Mouse (Mus musculus) embryonic facial prominence, embryonic 15.5 days (tissue): ENCODE measurements around the gene Txnrd1. TPM values are rescaled to one million over a fixed set of nuclear protein-coding genes. Genes with fewer than 3 reads are reported as not detected.
A peak's percentile ranks its signal among the peaks of the same experiment; 100 is the strongest.

Experiments used
- ATAC-seq: fragments of 200-750 bp; cut with Nextera tagmentation; 2 replicates; pipeline ENCODE4 v1.8.0; 2017; ENCODE audit warnings: low read depth, moderate TSS enrichment; ENCODE audit not compliant: insufficient number of reproducible peaks, low FRiP score, low TSS enrichment
- H3K27ac ChIP-seq: fragments of 300-500 bp; sonication (generic); replicated peaks from 2 replicates; pipeline ENCODE4 v1.5.1; 2015; ENCODE audit warnings: mild to moderate bottlenecking, inconsistent platforms
- H3K27me3 ChIP-seq: fragments of 300-500 bp; sonication (generic); 2 replicates; pipeline ENCODE4 v1.6.1; 2015; ENCODE audit warnings: inconsistent platforms
- H3K36me3 ChIP-seq: fragments of 300-500 bp; sonication (generic); 2 replicates; pipeline ENCODE4 v1.6.1; 2015; ENCODE audit warnings: mild to moderate bottlenecking, inconsistent platforms
- H3K4me1 ChIP-seq: fragments of 300-500 bp; sonication (generic); 2 replicates; pipeline ENCODE4 v1.6.1; 2015; ENCODE audit warnings: inconsistent platforms
- H3K4me2 ChIP-seq: fragments of 300-500 bp; sonication (generic); replicated peaks from 2 replicates; pipeline ENCODE4 v1.6.1; 2015; ENCODE audit warnings: mild to moderate bottlenecking, inconsistent platforms
- H3K4me3 ChIP-seq: fragments of 300-500 bp; sonication (generic); replicated peaks from 2 replicates; pipeline ENCODE4 v1.5.1; 2015; ENCODE audit warnings: mild to moderate bottlenecking, inconsistent platforms
- H3K9ac ChIP-seq: fragments of 300-500 bp; sonication (generic); 2 replicates; pipeline ENCODE4 v1.6.1; 2015; ENCODE audit warnings: inconsistent platforms
- H3K9me3 ChIP-seq: fragments of 300-500 bp; sonication (generic); replicated peaks from 2 replicates; pipeline ENCODE4 v1.6.1; 2016; ENCODE audit warnings: inconsistent platforms
- WGBS: fragments of 180-500 bp; shearing (Covaris S2); methylation state at CpG from one replicate; pipeline ENCODE4 v1.1.7; 2015; 5-methylcytosine and 5-hydroxymethylcytosine counted together
- polyA plus RNA-seq: library from polyadenylated mRNA; unstranded; fragments of >200 nt; fragmentation: Nextera tagmentation; extraction: Ambion mirVana; gene quantifications from 2 replicates; pipeline ENCODE4 v1.2.1, GENCODE M21; 2015

Txnrd1 gene
- polyA plus RNA-seq, 1 experiment from 2014 or later, result 78.9 TPM

- WGBS, result 24% methylated on average over 16 of the region's 16 CpGs
- Histone ChIP-seq H3K27me3 (no peaks in the 10 kb centered on the region), H3K36me3 (no peaks in the 10 kb centered on the region), H3K9ac (no peak overlapping the region), H3K4me2 (no peak overlapping the region), H3K4me3 (no peak overlapping the region), H3K9me3 (no peaks in the 10 kb centered on the region), H3K4me1 (peaks cover 7% of the 10 kb centered on the region; the same call in 1 of the 2 replicates), H3K27ac (no peak overlapping the region)
- ATAC-seq, result no peak
Observed at GRCm38 (mm10) chr10:82849686-82850353, 16.1 kb downstream of the Txnrd1 start.

GRCm38 (mm10) chr10:82850354-82850752, 16.6 kb downstream of the Txnrd1 start:
- H3K9me3 ChIP-seq, result no peaks in the 10 kb centered on the region
- H3K4me2 ChIP-seq, result no peak overlapping the region
- 75% methylated on average over 5 of the region's 5 CpGs for WGBS
- no peaks in the 10 kb centered on the region for H3K27me3 ChIP-seq
- H3K9ac ChIP-seq, result no peak overlapping the region
- peaks cover 7% of the 10 kb centered on the region; the same call in 1 of the 2 replicates for H3K4me1 ChIP-seq
- no peaks in the 10 kb centered on the region for H3K36me3 ChIP-seq
- no peak overlapping the region for H3K27ac ChIP-seq
- H3K4me3 ChIP-seq, result no peak overlapping the region
- no peak for ATAC-seq

- ATAC-seq, result no peak
- 81% methylated on average over 6 of the region's 6 CpGs for WGBS
Observed at GRCm38 (mm10) chr10:82851751-82852150, 18.0 kb downstream of the Txnrd1 start.

GRCm38 (mm10) chr10:82858032-82858680, 24.4 kb downstream of the Txnrd1 start:
- no peak overlapping the region; the same call in 1 of the 2 replicates for H3K9ac ChIP-seq
- 45% methylated on average over 10 of the region's 10 CpGs for WGBS

More at GRCm38 (mm10) chr10:82851751-82852150, 18.0 kb downstream of the Txnrd1 start:
- Histone ChIP-seq H3K4me3 (no peak overlapping the region), H3K9me3 (no peaks in the 10 kb centered on the region), H3K36me3 (no peaks in the 10 kb centered on the region), H3K27me3 (no peaks in the 10 kb centered on the region), H3K27ac (no peak overlapping the region), H3K4me1 (peaks cover 7% of the 10 kb centered on the region; the same call in 1 of the 2 replicates), H3K4me2 (no peak overlapping the region), H3K9ac (no peak overlapping the region)

GRCm38 (mm10) chr10:82858691-82859532, 25.2 kb downstream of the Txnrd1 start:
- Histone ChIP-seq H3K9me3 (no peaks in the 10 kb centered on the region), H3K36me3 (peaks cover 5% of the 10 kb centered on the region; the same call in 1 of the 2 replicates), H3K27ac (peak overlapping the region; percentile 91), H3K4me1 (peaks cover 29% of the 10 kb centered on the region), H3K4me3 (peak overlapping the region; percentile 69), H3K27me3 (no peaks in the 10 kb centered on the region), H3K9ac (peak overlapping the region; percentile 62), H3K4me2 (peak overlapping the region; percentile 72)
- ATAC-seq, result peak; percentile 84
- under 1% methylated on average over 49 of the region's 49 CpGs for WGBS

More at GRCm38 (mm10) chr10:82858032-82858680, 24.4 kb downstream of the Txnrd1 start:
- Histone ChIP-seq H3K4me2 (peak overlapping the region; percentile 72), H3K4me3 (peak overlapping the region; percentile 69), H3K27me3 (no peaks in the 10 kb centered on the region), H3K9me3 (no peaks in the 10 kb centered on the region), H3K27ac (peak overlapping the region; percentile 91), H3K4me1 (peaks cover 21% of the 10 kb centered on the region), H3K36me3 (no peaks in the 10 kb centered on the region)
- ATAC-seq, result no peak

- Histone ChIP-seq H3K27ac (peak overlapping the region; percentile 91), H3K4me2 (peak overlapping the region; percentile 72), H3K27me3 (no peaks in the 10 kb centered on the region), H3K9ac (peak overlapping the region; percentile 62), H3K9me3 (no peaks in the 10 kb centered on the region), H3K36me3 (peaks cover 11% of the 10 kb centered on the region; the same call in 1 of the 2 replicates), H3K4me3 (peak overlapping the region; percentile 69), H3K4me1 (peaks cover 34% of the 10 kb centered on the region)
- ATAC-seq, result no peak
- WGBS, result 1% methylated on average over 8 of the region's 8 CpGs
Observed at GRCm38 (mm10) chr10:82859533-82859915, 25.8 kb downstream of the Txnrd1 start.

GRCm38 (mm10) chr10:82860181-82860928, 26.6 kb downstream of the Txnrd1 start:
- peak overlapping the region; percentile 72 for H3K4me2 ChIP-seq
- peak; percentile 64 for ATAC-seq
- H3K9ac ChIP-seq, result peak overlapping the region; percentile 73
- peaks cover 14% of the 10 kb centered on the region; the same call in 1 of the 2 replicates for H3K36me3 ChIP-seq
- H3K9me3 ChIP-seq, result no peaks in the 10 kb centered on the region
- H3K4me1 ChIP-seq, result peaks cover 34% of the 10 kb centered on the region
- H3K27me3 ChIP-seq, result no peaks in the 10 kb centered on the region
- H3K4me3 ChIP-seq, result peak overlapping the region; percentile 69
- peak overlapping the region; percentile 91 for H3K27ac ChIP-seq
- under 1% methylated on average over 50 of the region's 50 CpGs for WGBS

- Histone ChIP-seq H3K36me3 (peaks cover 14% of the 10 kb centered on the region; the same call in 1 of the 2 replicates), H3K27ac (peak overlapping the region; percentile 91; the same call in 1 of the 2 replicates), H3K9ac (peak overlapping the region; percentile 73), H3K27me3 (no peaks in the 10 kb centered on the region), H3K4me3 (peak overlapping the region; percentile 69), H3K4me1 (peaks cover 34% of the 10 kb centered on the region), H3K4me2 (peak overlapping the region; percentile 72), H3K9me3 (no peaks in the 10 kb centered on the region)
- WGBS, result 5% methylated on average over 8 of the region's 8 CpGs
- ATAC-seq, result no peak
Observed at GRCm38 (mm10) chr10:82860929-82861315, 27.2 kb downstream of the Txnrd1 start.

GRCm38 (mm10) chr10:82863106-82863680, 29.4 kb downstream of the Txnrd1 start:
- Histone ChIP-seq H3K4me3 (no peak overlapping the region), H3K9me3 (no peaks in the 10 kb centered on the region), H3K27me3 (no peaks in the 10 kb centered on the region), H3K9ac (peak overlapping the region; percentile 6; the same call in 1 of the 2 replicates), H3K4me1 (peaks cover 40% of the 10 kb centered on the region), H3K27ac (0 out of 2 replicates have a peak overlapping the region, but pooled peaks have one; percentile 34), H3K4me2 (no peak overlapping the region), H3K36me3 (peaks cover 20% of the 10 kb centered on the region; the same call in 1 of the 2 replicates)
- no peak for ATAC-seq
- WGBS, result 64% methylated on average over 5 of the region's 5 CpGs

- Histone ChIP-seq H3K27me3 (no peaks in the 10 kb centered on the region), H3K9ac (no peak overlapping the region), H3K4me2 (no peak overlapping the region), H3K27ac (peak overlapping the region; percentile 34; the same call in 1 of the 2 replicates), H3K4me3 (no peak overlapping the region), H3K9me3 (no peaks in the 10 kb centered on the region), H3K36me3 (peaks cover 22% of the 10 kb centered on the region; the same call in 1 of the 2 replicates), H3K4me1 (peaks cover 40% of the 10 kb centered on the region)
- no peak for ATAC-seq
- 63% methylated on average over 7 of the region's 7 CpGs for WGBS
Observed at GRCm38 (mm10) chr10:82863827-82864226, 30.1 kb downstream of the Txnrd1 start.
